Mouse (Mus musculus) brain, embryonic 14.5 days (tissue): ENCODE data around the gene Sv2c.

Source experiments
- CTCF ChIP-seq: fragments of 200-500 bp; IDR thresholded peaks from 2 replicates; pipeline ENCODE4 v1.5.1; 2012; ENCODE audit warnings: inconsistent platforms, mild to moderate bottlenecking, moderate library complexity, borderline replicate concordance; ENCODE audit not compliant: insufficient read depth, insufficient read length; ENCODE audit errors: extremely low read depth
- POLR2A ChIP-seq: fragments of 200-500 bp; IDR thresholded peaks from 2 replicates; pipeline ENCODE4 v1.6.1; 2012; ENCODE audit warnings: mild to moderate bottlenecking, inconsistent platforms, borderline replicate concordance; ENCODE audit not compliant: poor library complexity, insufficient read depth, insufficient read length, severe bottlenecking; ENCODE audit errors: extremely low read depth

DNA sequence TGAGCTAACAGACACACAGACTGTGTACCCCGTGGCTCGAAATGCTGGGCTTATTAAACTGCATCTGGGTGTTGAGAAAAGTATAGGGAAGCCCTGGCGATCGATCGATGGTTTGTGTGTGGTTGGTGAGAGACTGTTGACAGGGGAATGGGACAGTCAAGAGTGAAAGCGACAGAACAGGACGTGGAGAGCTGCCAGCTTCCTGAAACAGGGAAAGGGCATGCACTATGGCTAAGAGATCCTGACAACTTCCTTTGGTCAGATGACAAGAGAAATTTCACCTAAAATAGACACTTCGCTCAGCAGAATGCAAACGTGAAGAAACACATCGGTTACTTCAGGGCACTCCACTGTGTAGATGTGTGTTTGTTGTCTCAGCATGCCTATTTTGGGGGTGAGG is 175.2 kb downstream of the Sv2c start:
- TF ChIP-seq CTCF (no peak), POLR2A (no peak)
